Mouse (Mus musculus) hindbrain, embryonic 13.5 days (tissue): ENCODE results near the gene Ccdc173. TPM values are rescaled to one million over a fixed set of nuclear protein-coding genes. Genes with fewer than 3 reads are reported as not detected.

Experiments used
- ATAC-seq: fragments of 200-750 bp; cut with Nextera tagmentation; 2 replicates; pipeline ENCODE4 v1.8.0; 2017; ENCODE audit warnings: moderate TSS enrichment; ENCODE audit not compliant: low FRiP score
- H3K27ac ChIP-seq: fragments of 300-500 bp; sonication (generic); 2 replicates; pipeline ENCODE4 v1.5.1; 2015; ENCODE audit warnings: inconsistent platforms, mild to moderate bottlenecking, moderate library complexity
- H3K27me3 ChIP-seq: fragments of 300-500 bp; sonication (generic); 2 replicates; pipeline ENCODE4 v1.6.1; 2015; ENCODE audit warnings: mild to moderate bottlenecking, inconsistent platforms
- H3K36me3 ChIP-seq: fragments of 300-500 bp; sonication (generic); 2 replicates; pipeline ENCODE4 v1.6.1; 2015; ENCODE audit warnings: mild to moderate bottlenecking, inconsistent platforms
- H3K4me1 ChIP-seq: fragments of 300-500 bp; sonication (generic); replicated peaks from 2 replicates; pipeline ENCODE4 v1.6.1; 2015; ENCODE audit warnings: inconsistent platforms
- H3K4me2 ChIP-seq: fragments of 300-500 bp; sonication (generic); 2 replicates; pipeline ENCODE4 v1.6.1; 2015; ENCODE audit warnings: inconsistent platforms, mild to moderate bottlenecking, moderate library complexity
- H3K4me3 ChIP-seq: fragments of 300-500 bp; sonication (generic); 2 replicates; pipeline ENCODE4 v1.5.1; 2015; ENCODE audit warnings: mild to moderate bottlenecking, inconsistent platforms
- H3K9ac ChIP-seq: fragments of 300-500 bp; sonication (generic); 2 replicates; pipeline ENCODE4 v1.6.1; 2015; ENCODE audit warnings: mild to moderate bottlenecking, inconsistent platforms
- H3K9me3 ChIP-seq: fragments of 300-500 bp; sonication (generic); 2 replicates; pipeline ENCODE4 v1.6.1; 2016; ENCODE audit warnings: inconsistent platforms
- WGBS: fragments of 180-500 bp; shearing (Covaris S2); methylation state at CpG from one replicate; pipeline ENCODE4 v1.1.7; 2015; 5-methylcytosine and 5-hydroxymethylcytosine counted together
- polyA plus RNA-seq: library from polyadenylated mRNA; unstranded; fragments of >200 nt; fragmentation: Nextera tagmentation; extraction: Ambion mirVana; gene quantifications from 2 replicates; pipeline ENCODE4 v1.2.1, GENCODE M21; 2015

Ccdc173 gene
- 4.0 and 4.4 TPM in 2 replicates for polyA plus RNA-seq

GRCm38 (mm10) chr2:69789429-69790069 is at the start of gene Ccdc173, which contains the start of gene Phospho2:
Ccdc173 (minus strand) TSS chr2:69789575.
Phospho2 (plus strand) TSS chr2:69789623.
- peak within 1 kb of the TSS; percentile 70 for H3K4me3 ChIP-seq
- ATAC-seq = peak; percentile 95
- H3K9ac ChIP-seq = peak within 1 kb of the TSS; percentile 86
- peak within 1 kb of the TSS; percentile 91 for H3K27ac ChIP-seq
- peak within 1 kb of the TSS; percentile 74 for H3K4me2 ChIP-seq
- no peaks in the 10 kb centered on the region for H3K9me3 ChIP-seq
- 2% methylated on average over 48 of the region's 48 CpGs for whole genome bisulfite sequencing
- H3K27me3 ChIP-seq = no peaks in the 10 kb centered on the region
- H3K36me3 ChIP-seq = peaks cover 24% of the 10 kb centered on the region
- H3K4me1 ChIP-seq = peaks cover 21% of the 10 kb centered on the region

GRCm38 (mm10) chr2:69838707-69839106 is 49.3 kb upstream of the Ccdc173 start:
- ATAC-seq = no peak
- Histone ChIP-seq H3K27me3 (no peaks in the 10 kb centered on the region), H3K9me3 (no peaks in the 10 kb centered on the region), H3K27ac (no peak overlapping the region), H3K9ac (no peak overlapping the region), H3K4me2 (no peak overlapping the region), H3K4me3 (no peak overlapping the region), H3K4me1 (0 out of 2 replicates have a peak, but pooled peaks cover 4% of the 10 kb centered on the region), H3K36me3 (peaks cover 24% of the 10 kb centered on the region)

GRCm38 (mm10) chr2:69837996-69838395 is 48.6 kb upstream of the Ccdc173 start:
- Histone ChIP-seq H3K27ac (no peak overlapping the region), H3K4me3 (no peak overlapping the region), H3K27me3 (no peaks in the 10 kb centered on the region), H3K9ac (no peak overlapping the region), H3K4me1 (0 out of 2 replicates have a peak, but pooled peaks cover 4% of the 10 kb centered on the region), H3K4me2 (no peak overlapping the region), H3K36me3 (peaks cover 31% of the 10 kb centered on the region), H3K9me3 (no peaks in the 10 kb centered on the region)
- no peak for ATAC-seq
- WGBS = 33% methylated on average over 3 of the region's 3 CpGs

- Histone ChIP-seq H3K27me3 (no peaks in the 10 kb centered on the region), H3K9me3 (no peaks in the 10 kb centered on the region), H3K4me3 (no peak overlapping the region), H3K9ac (no peak overlapping the region), H3K4me2 (no peak overlapping the region), H3K4me1 (0 out of 2 replicates have a peak, but pooled peaks cover 4% of the 10 kb centered on the region), H3K27ac (no peak overlapping the region), H3K36me3 (peaks cover 37% of the 10 kb centered on the region)
- 73% methylated on average over 7 of the region's 7 CpGs for WGBS
- ATAC-seq = no peak
These were observed 48.0 kb upstream of the Ccdc173 start for GRCm38 (mm10) chr2:69837244-69837967.

GRCm38 (mm10) chr2:69830116-69830515 is 40.7 kb upstream of the Ccdc173 start:
- Histone ChIP-seq H3K4me1 (peaks cover 22% of the 10 kb centered on the region), H3K27me3 (no peaks in the 10 kb centered on the region), H3K27ac (no peak overlapping the region), H3K4me2 (no peak overlapping the region), H3K4me3 (no peak overlapping the region), H3K36me3 (peaks cover 67% of the 10 kb centered on the region), H3K9me3 (no peaks in the 10 kb centered on the region), H3K9ac (no peak overlapping the region)
- no peak for ATAC-seq
- 92% methylated on average over 8 of the region's 8 CpGs for WGBS

- no peaks in the 10 kb centered on the region for H3K27me3 ChIP-seq
- H3K4me1 ChIP-seq = peaks cover 26% of the 10 kb centered on the region
- ATAC-seq = no peak
- H3K36me3 ChIP-seq = peaks cover 62% of the 10 kb centered on the region
- 96% methylated on average over 2 of the region's 2 CpGs for WGBS
- no peaks in the 10 kb centered on the region for H3K9me3 ChIP-seq
- H3K9ac ChIP-seq = no peak overlapping the region
- no peak overlapping the region for H3K27ac ChIP-seq
- no peak overlapping the region for H3K4me2 ChIP-seq
- H3K4me3 ChIP-seq = no peak overlapping the region
These were observed 40.3 kb upstream of the Ccdc173 start for GRCm38 (mm10) chr2:69829680-69830079.

GRCm38 (mm10) chr2:69828031-69828430 is 38.7 kb upstream of the Ccdc173 start:
- no peaks in the 10 kb centered on the region for H3K27me3 ChIP-seq
- no peak for ATAC-seq
- no peak overlapping the region for H3K27ac ChIP-seq
- H3K4me2 ChIP-seq = no peak overlapping the region
- H3K9me3 ChIP-seq = no peaks in the 10 kb centered on the region
- 59% methylated on average over 7 of the region's 7 CpGs for WGBS
- peaks cover 47% of the 10 kb centered on the region for H3K36me3 ChIP-seq
- no peak overlapping the region for H3K9ac ChIP-seq
- no peak overlapping the region for H3K4me3 ChIP-seq
- peaks cover 38% of the 10 kb centered on the region for H3K4me1 ChIP-seq

GRCm38 (mm10) chr2:69826380-69826779 is 37.0 kb upstream of the Ccdc173 start:
- Histone ChIP-seq H3K27me3 (no peaks in the 10 kb centered on the region), H3K4me2 (no peak overlapping the region), H3K9ac (peak overlapping the region; percentile 26; the same call in 1 of the 2 replicates), H3K4me3 (no peak overlapping the region), H3K9me3 (no peaks in the 10 kb centered on the region), H3K27ac (no peak overlapping the region; the same call in 1 of the 2 replicates), H3K4me1 (peaks cover 46% of the 10 kb centered on the region), H3K36me3 (peaks cover 38% of the 10 kb centered on the region)
- WGBS = 60% methylated on average over 2 of the region's 2 CpGs
- ATAC-seq = no peak

- H3K27me3 ChIP-seq = no peaks in the 10 kb centered on the region
- H3K4me2 ChIP-seq = no peak overlapping the region
- 0 out of 2 replicates have a peak overlapping the region, but pooled peaks have one; percentile 26 for H3K9ac ChIP-seq
- no peak for ATAC-seq
- WGBS = 85% methylated on average over 10 of the region's 10 CpGs
- H3K9me3 ChIP-seq = no peaks in the 10 kb centered on the region
- H3K4me3 ChIP-seq = no peak overlapping the region
- H3K36me3 ChIP-seq = peaks cover 33% of the 10 kb centered on the region
- peak overlapping the region; percentile 10; the same call in 1 of the 2 replicates for H3K27ac ChIP-seq
- peaks cover 46% of the 10 kb centered on the region for H3K4me1 ChIP-seq
These were observed 36.5 kb upstream of the Ccdc173 start for GRCm38 (mm10) chr2:69825898-69826297.

GRCm38 (mm10) chr2:69823129-69823677 is 33.8 kb upstream of the Ccdc173 start:
- H3K4me3 ChIP-seq = peak overlapping the region; percentile 87
- WGBS = 3% methylated on average over 36 of the region's 45 CpGs
- H3K4me1 ChIP-seq = peaks cover 43% of the 10 kb centered on the region
- no peaks in the 10 kb centered on the region for H3K9me3 ChIP-seq
- no peaks in the 10 kb centered on the region for H3K27me3 ChIP-seq
- peak; percentile 82 for ATAC-seq
- peaks cover 9% of the 10 kb centered on the region for H3K36me3 ChIP-seq
- peak overlapping the region; percentile 94 for H3K9ac ChIP-seq
- H3K4me2 ChIP-seq = peak overlapping the region; percentile 80
- H3K27ac ChIP-seq = peak overlapping the region; percentile 95

- peak overlapping the region; percentile 80 for H3K4me2 ChIP-seq
- H3K36me3 ChIP-seq = peaks cover 6% of the 10 kb centered on the region; the same call in 1 of the 2 replicates
- H3K9ac ChIP-seq = peak overlapping the region; percentile 94
- WGBS = 1% methylated on average over 64 of the region's 80 CpGs
- H3K9me3 ChIP-seq = no peaks in the 10 kb centered on the region
- H3K27ac ChIP-seq = peak overlapping the region; percentile 95
- H3K4me3 ChIP-seq = peak overlapping the region; percentile 87
- H3K27me3 ChIP-seq = no peaks in the 10 kb centered on the region
- H3K4me1 ChIP-seq = peaks cover 40% of the 10 kb centered on the region
- ATAC-seq = peak; percentile 80
These were observed 33.2 kb upstream of the Ccdc173 start for GRCm38 (mm10) chr2:69822361-69823128.

GRCm38 (mm10) chr2:69821711-69822110 is 32.3 kb upstream of the Ccdc173 start, which contains the start of gene Klhl23:
Klhl23 (plus strand) TSS chr2:69821944.
- Histone ChIP-seq H3K27ac (peak within 1 kb of the TSS; percentile 95), H3K36me3 (peaks cover 4% of the 10 kb centered on the region; the same call in 1 of the 2 replicates), H3K9me3 (no peaks in the 10 kb centered on the region), H3K4me2 (peak within 1 kb of the TSS; percentile 80), H3K4me3 (peak within 1 kb of the TSS; percentile 87), H3K9ac (peak within 1 kb of the TSS; percentile 94), H3K27me3 (no peaks in the 10 kb centered on the region), H3K4me1 (peaks cover 38% of the 10 kb centered on the region)
- ATAC-seq = no peak
- 27% methylated on average over 8 of the region's 8 CpGs for WGBS
